Mouse (Mus musculus): ENCODE results near the gene Cwc25. TPM values are rescaled to one million over a fixed set of nuclear protein-coding genes. Genes with fewer than 3 reads are reported as not detected.

The Cwc25 gene
- polyA plus RNA-seq, 1 experiment from 2014 or later: 19.4 TPM

- H3K4me3 ChIP-seq: no peak overlapping the region
- no peaks in the 10 kb centered on the region for H3K9me3 ChIP-seq
- 51% methylated on average over 2 of the region's 2 CpGs for WGBS
- H3K27ac ChIP-seq: no peak overlapping the region
- H3K4me1 ChIP-seq (replicated peaks): peaks cover 29% of the 10 kb centered on the region
- no peaks in the 10 kb centered on the region for H3K27me3 ChIP-seq (ENCODE audit: insufficient read depth, poor library complexity, severe bottlenecking)
- peak; percentile 30 for DNase-seq (ENCODE audit: low spot score)
- peaks cover 66% of the 10 kb centered on the region for H3K36me3 ChIP-seq
These were observed 10.8 kb upstream of the Cwc25 start for GRCm38 (mm10) chr11:97777129-97777529.

DNA sequence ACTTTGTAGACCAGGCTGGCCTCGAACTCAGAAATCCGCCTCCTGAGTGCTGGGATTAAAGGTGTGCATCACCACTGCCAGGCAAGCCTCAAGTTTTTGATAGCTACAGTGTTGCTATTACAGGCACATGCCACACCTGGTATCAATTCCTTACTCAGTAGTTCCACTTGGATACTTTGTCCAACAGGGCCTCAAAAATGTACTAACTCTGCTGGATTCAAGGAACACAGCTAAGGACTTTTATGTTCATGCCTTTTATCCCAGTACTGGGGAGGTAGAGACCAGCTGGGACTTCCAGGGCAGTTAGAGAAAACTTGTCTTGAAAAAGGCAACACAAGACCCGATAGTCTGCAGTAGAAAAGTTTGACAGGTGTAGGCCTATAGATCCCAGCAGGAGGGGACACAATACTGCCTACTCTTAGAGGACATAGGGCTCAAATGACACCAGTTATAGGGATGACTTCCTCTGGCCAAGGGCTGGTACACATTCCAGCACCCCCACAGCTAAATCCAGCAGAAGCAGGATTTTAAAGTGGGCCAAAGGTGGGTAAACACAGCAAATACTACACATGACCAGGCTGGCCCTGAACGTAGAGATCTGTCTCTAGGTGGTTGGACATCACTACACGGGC lies 10.3 kb upstream of the Cwc25 start:
- no peaks in the 10 kb centered on the region for H3K9me3 ChIP-seq
- peak; percentile 14 for DNase-seq (ENCODE audit: low spot score)
- H3K27me3 ChIP-seq (ENCODE audit: insufficient read depth, poor library complexity, severe bottlenecking): no peaks in the 10 kb centered on the region
- no peak overlapping the region for H3K4me3 ChIP-seq
- H3K27ac ChIP-seq: no peak overlapping the region
- peaks cover 29% of the 10 kb centered on the region for H3K4me1 ChIP-seq (replicated peaks)
- 57% methylated on average over 5 of the region's 5 CpGs for WGBS
- peaks cover 66% of the 10 kb centered on the region for H3K36me3 ChIP-seq

GRCm38 (mm10) chr11:97775808-97776496 lies 9.6 kb upstream of the Cwc25 start, which contains the start of gene 1700001P01Rik:
Gene 1700001P01Rik (minus strand): TSS chr11:97775918.
- Histone ChIP-seq H3K27me3 (ENCODE audit: insufficient read depth, poor library complexity, severe bottlenecking) (no peaks in the 10 kb centered on the region), H3K4me3 (no peak within 1 kb of the TSS), H3K27ac (peak within 1 kb of the TSS; percentile 57; the same call in 1 of the 2 replicates), H3K9me3 (no peaks in the 10 kb centered on the region), H3K4me1 (replicated peaks) (peaks cover 25% of the 10 kb centered on the region), H3K36me3 (peaks cover 59% of the 10 kb centered on the region)
- peak; percentile 17 for DNase-seq (ENCODE audit: low spot score)
- 39% methylated on average over 17 of the region's 17 CpGs for WGBS

DNA sequence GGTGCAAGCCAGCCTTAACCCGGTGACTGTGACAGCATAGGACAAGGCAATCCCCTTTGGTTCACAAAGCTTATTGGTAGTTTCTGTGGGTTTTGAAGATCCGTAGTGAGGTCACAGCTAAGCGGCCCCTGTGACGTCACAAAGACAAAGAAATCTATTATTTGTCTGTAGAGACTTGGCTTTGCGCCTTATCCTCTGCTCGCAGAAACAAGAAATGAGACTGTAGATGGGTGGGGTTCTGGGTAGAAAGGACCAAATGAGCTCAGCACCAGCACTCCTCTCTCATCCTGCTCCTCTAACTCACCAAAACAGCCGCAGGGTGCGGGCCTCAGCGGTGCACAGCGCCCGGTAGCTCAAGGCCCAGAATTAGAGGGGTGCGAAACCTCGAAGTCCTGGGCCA lies 8.8 kb upstream of the Cwc25 start:
- Histone ChIP-seq H3K4me1 (replicated peaks) (peaks cover 17% of the 10 kb centered on the region), H3K36me3 (peaks cover 52% of the 10 kb centered on the region), H3K27ac (peak overlapping the region; percentile 57; the same call in 1 of the 2 replicates), H3K9me3 (no peaks in the 10 kb centered on the region), H3K4me3 (no peak overlapping the region), H3K27me3 (ENCODE audit: insufficient read depth, poor library complexity, severe bottlenecking) (no peaks in the 10 kb centered on the region)
- no peak for DNase-seq (ENCODE audit: low spot score)
- WGBS: 76% methylated on average over 13 of the region's 13 CpGs

DNA sequence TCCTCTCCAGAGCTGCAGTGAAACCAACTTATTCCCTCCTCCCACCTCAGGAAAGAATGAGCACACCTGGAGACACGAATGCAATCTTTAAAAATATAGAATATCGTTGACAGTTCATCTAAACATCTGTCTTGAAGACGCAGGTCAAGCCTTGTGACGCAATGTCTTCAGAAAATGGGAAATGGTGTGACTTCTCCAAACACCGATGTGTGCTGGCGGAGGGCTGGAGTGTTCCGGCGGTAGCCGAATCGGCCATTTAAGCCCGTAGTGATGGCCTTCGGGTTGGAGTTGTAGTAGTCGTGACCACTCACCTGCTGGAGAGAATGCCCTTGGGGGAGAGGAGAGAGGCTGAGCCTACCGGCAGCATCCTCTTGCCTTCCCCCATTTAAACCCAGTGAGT lies 5.1 kb upstream of the Cwc25 start:
- no peak for DNase-seq (ENCODE audit: low spot score)

DNA sequence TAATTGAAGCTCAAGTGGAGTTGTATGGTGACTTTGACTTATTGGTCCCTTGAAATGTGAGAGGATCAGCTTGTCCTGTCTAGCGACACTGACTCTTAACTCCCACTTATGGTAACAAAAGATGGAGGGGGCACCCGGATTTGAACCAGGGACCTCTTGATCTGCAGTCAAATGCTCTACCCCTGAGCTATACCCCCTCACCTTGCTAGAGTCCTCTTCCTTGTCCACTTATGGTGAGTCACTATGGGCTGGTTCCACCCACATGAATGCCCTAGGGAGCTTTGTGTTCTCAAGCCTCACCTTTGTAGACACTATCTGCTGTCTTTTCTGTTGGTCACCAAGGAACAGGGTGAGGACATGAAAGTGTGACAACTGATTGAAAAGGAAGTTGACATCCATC lies 3.3 kb upstream of the Cwc25 start:
- Histone ChIP-seq H3K4me3 (no peak overlapping the region), H3K36me3 (peaks cover 3% of the 10 kb centered on the region; the same call in 1 of the 2 replicates), H3K27me3 (ENCODE audit: insufficient read depth, poor library complexity, severe bottlenecking) (no peaks in the 10 kb centered on the region), H3K27ac (no peak overlapping the region), H3K4me1 (replicated peaks) (peaks cover 18% of the 10 kb centered on the region), H3K9me3 (no peaks in the 10 kb centered on the region)
- no peak for DNase-seq (ENCODE audit: low spot score)
- WGBS: 33% methylated on average over 2 of the region's 2 CpGs

More for the DNA sequence above, 5.1 kb upstream of the Cwc25 start:
- Histone ChIP-seq H3K4me1 (replicated peaks) (peaks cover 16% of the 10 kb centered on the region; the same call in 1 of the 2 replicates), H3K9me3 (no peaks in the 10 kb centered on the region), H3K27ac (no peak overlapping the region), H3K4me3 (no peak overlapping the region), H3K36me3 (peaks cover 15% of the 10 kb centered on the region), H3K27me3 (ENCODE audit: insufficient read depth, poor library complexity, severe bottlenecking) (no peaks in the 10 kb centered on the region)
- WGBS: 81% methylated on average over 14 of the region's 14 CpGs

- Histone ChIP-seq H3K4me1 (replicated peaks) (peaks cover 18% of the 10 kb centered on the region), H3K9me3 (0 out of 2 replicates have a peak, but pooled peaks cover 2% of the 10 kb centered on the region), H3K36me3 (peaks cover 83% of the 10 kb centered on the region), H3K27me3 (ENCODE audit: insufficient read depth, poor library complexity, severe bottlenecking) (no peaks in the 10 kb centered on the region), H3K27ac (no peak overlapping the region), H3K4me3 (no peak overlapping the region)
- no peak for DNase-seq (ENCODE audit: low spot score)
These were observed 4.7 kb downstream of the Cwc25 start for GRCm38 (mm10) chr11:97761638-97762037.

GRCm38 (mm10) chr11:97758942-97759341 lies 7.4 kb downstream of the Cwc25 start:
- Histone ChIP-seq H3K4me1 (replicated peaks) (no peaks in the 10 kb centered on the region), H3K9me3 (0 out of 2 replicates have a peak, but pooled peaks cover 2% of the 10 kb centered on the region), H3K27ac (no peak overlapping the region), H3K27me3 (ENCODE audit: insufficient read depth, poor library complexity, severe bottlenecking) (no peaks in the 10 kb centered on the region), H3K4me3 (no peak overlapping the region), H3K36me3 (peaks cover 99% of the 10 kb centered on the region)
- no peak for DNase-seq (ENCODE audit: low spot score)
- 89% methylated on average over 6 of the region's 6 CpGs for WGBS

DNA sequence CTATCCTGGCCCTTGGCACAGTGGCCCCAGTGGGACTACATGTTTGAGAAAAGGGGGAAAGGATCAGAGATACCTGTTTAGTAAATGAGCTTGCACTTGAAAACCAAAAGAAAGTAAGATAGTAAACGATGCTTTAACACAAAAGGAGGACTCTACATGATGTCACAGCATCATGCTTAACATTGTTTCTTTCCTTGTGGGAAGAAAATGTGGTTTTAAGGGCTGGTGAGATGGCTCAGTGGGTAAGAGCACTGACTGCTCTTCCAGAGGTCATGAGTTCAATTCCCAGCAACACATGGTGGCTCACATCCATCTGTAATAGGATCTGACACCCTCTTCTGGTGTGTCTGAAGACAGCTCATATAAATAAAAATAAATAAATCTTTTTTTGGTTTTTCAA lies 8.2 kb downstream of the Cwc25 start:
- no peak for DNase-seq (ENCODE audit: low spot score)
- Histone ChIP-seq H3K4me1 (replicated peaks) (no peaks in the 10 kb centered on the region), H3K9me3 (0 out of 2 replicates have a peak, but pooled peaks cover 2% of the 10 kb centered on the region), H3K27ac (no peak overlapping the region), H3K27me3 (ENCODE audit: insufficient read depth, poor library complexity, severe bottlenecking) (no peaks in the 10 kb centered on the region), H3K4me3 (no peak overlapping the region), H3K36me3 (peaks cover 99% of the 10 kb centered on the region)
- 91% methylated on average over 1 of the region's 1 CpGs for WGBS

- H3K9me3 ChIP-seq: peaks cover 5% of the 10 kb centered on the region; the same call in 1 of the 2 replicates
- H3K36me3 ChIP-seq: peaks cover 99% of the 10 kb centered on the region
- H3K4me1 ChIP-seq (replicated peaks): no peaks in the 10 kb centered on the region
- H3K27me3 ChIP-seq (ENCODE audit: insufficient read depth, poor library complexity, severe bottlenecking): no peaks in the 10 kb centered on the region
- WGBS: 95% methylated on average over 8 of the region's 8 CpGs
- no peak overlapping the region for H3K27ac ChIP-seq
- DNase-seq (ENCODE audit: low spot score): no peak
- H3K4me3 ChIP-seq: no peak overlapping the region
These were observed 13.1 kb downstream of the Cwc25 start for GRCm38 (mm10) chr11:97753277-97753676.

DNA sequence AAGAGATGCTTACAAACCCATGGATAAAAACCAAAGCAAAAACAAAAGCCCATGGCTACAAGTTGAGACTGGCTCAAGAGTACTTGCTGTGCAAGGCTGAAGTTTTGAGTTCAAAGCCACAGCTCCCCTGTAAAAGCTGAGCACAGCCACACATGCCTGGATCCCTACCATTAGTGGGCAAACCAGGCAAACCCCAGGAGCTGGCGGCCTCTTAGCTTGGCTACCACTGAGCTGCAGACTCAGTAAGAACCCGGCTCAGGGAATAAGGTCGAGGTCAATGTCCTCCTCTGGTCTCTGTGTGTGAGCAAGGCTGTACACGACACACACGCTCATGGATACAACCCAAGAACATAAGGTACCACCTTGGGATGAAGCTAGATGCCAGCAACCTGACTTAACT lies 17.9 kb downstream of the Cwc25 start:
- H3K27me3 ChIP-seq (ENCODE audit: insufficient read depth, poor library complexity, severe bottlenecking): no peaks in the 10 kb centered on the region
- peaks cover 5% of the 10 kb centered on the region; the same call in 1 of the 2 replicates for H3K9me3 ChIP-seq
- H3K27ac ChIP-seq: no peak overlapping the region
- peaks cover 76% of the 10 kb centered on the region for H3K36me3 ChIP-seq
- DNase-seq (ENCODE audit: low spot score): no peak
- H3K4me3 ChIP-seq: no peak overlapping the region
- 91% methylated on average over 5 of the region's 5 CpGs for WGBS
- peaks cover 11% of the 10 kb centered on the region for H3K4me1 ChIP-seq (replicated peaks)

- WGBS: 90% methylated on average over 8 of the region's 8 CpGs
- Histone ChIP-seq H3K36me3 (peaks cover 69% of the 10 kb centered on the region), H3K4me1 (replicated peaks) (peaks cover 18% of the 10 kb centered on the region), H3K27me3 (ENCODE audit: insufficient read depth, poor library complexity, severe bottlenecking) (no peaks in the 10 kb centered on the region), H3K4me3 (no peak overlapping the region), H3K9me3 (peaks cover 5% of the 10 kb centered on the region; the same call in 1 of the 2 replicates), H3K27ac (no peak overlapping the region)
- no peak for DNase-seq (ENCODE audit: low spot score)
These were observed 18.6 kb downstream of the Cwc25 start for GRCm38 (mm10) chr11:97747773-97748172.

DNA sequence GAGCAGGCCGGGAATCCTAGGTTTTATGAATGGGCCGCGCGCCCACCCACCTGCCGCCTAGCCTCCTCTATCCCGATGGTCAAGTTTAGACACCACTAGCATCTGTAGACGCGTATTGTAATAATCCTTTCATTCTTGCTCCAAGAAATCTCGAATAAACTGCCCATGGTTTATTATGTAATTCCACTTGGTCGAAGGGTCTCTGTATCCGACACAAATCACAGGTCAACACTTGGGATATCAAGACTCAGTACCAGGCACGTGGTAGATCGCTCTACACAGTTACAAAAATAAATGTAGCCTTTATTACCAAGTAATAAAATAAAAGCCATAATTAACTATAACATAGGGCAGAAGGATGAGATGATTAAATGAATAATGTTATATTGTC lies 21.0 kb downstream of the Cwc25 start:
- H3K9me3 ChIP-seq: no peaks in the 10 kb centered on the region
- peak overlapping the region; percentile 99 for H3K27ac ChIP-seq
- WGBS: 14% methylated on average over 13 of the region's 13 CpGs
- H3K4me1 ChIP-seq (replicated peaks): peaks cover 34% of the 10 kb centered on the region
- DNase-seq (ENCODE audit: low spot score): no peak
- no peaks in the 10 kb centered on the region for H3K27me3 ChIP-seq (ENCODE audit: insufficient read depth, poor library complexity, severe bottlenecking)
- H3K36me3 ChIP-seq: peaks cover 46% of the 10 kb centered on the region
- peak overlapping the region; percentile 89 for H3K4me3 ChIP-seq

Measured in hindbrain, embryonic 10.5 days (tissue).